Mouse (Mus musculus): ENCODE measurements around the gene Gsta4.

- no peak for TF ChIP-seq CTCF (IDR thresholded peaks at IDR 0.05; ENCODE audit: borderline replicate concordance, insufficient read depth, low read length)
- TF ChIP-seq POLR2A (IDR thresholded peaks at IDR 0.05; ENCODE audit: low read depth, low read length) = no peak
Observed at GRCm38 (mm10) chr9:78178197-78178596, 4.4 kb upstream of the Gsta4 start.

Data from embryonic fibroblast, embryonic 13.5 days (primary cell).